Mouse (Mus musculus): ENCODE data around the gene Zfp366.

Gene Zfp366

GRCm38 (mm10) chr13:99228821-99229570 lies 44.4 kb downstream of the Zfp366 start:
- peak; percentile 94 for DNase-seq

GRCm38 (mm10) chr13:99229641-99230494 lies 45.2 kb downstream of the Zfp366 start:
- DNase-seq = peak; percentile 97

GRCm38 (mm10) chr13:99230495-99230868 lies 45.9 kb downstream of the Zfp366 start:
- peak; percentile 99 for DNase-seq

DNA sequence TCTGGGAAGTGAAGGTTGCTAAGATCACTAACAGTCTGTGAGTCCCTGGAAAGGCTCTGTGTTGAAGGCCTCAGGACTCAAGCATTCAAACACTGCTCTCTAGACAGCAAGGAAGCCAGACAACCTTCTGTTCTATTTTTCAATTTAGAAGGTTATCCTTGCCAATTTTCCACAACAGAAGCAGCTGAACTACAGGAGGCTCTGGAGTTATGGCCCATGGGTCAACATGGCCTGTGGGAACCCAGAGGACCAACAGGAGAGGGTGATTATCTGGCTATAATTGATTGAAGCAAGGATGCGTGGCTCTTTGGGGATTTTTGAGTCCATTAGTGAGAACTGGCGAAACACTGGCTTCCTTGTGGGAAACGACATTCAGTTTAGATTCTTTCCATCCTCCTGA lies 48.7 kb downstream of the Zfp366 start:
- DNase-seq = peak; percentile 96

DNA sequence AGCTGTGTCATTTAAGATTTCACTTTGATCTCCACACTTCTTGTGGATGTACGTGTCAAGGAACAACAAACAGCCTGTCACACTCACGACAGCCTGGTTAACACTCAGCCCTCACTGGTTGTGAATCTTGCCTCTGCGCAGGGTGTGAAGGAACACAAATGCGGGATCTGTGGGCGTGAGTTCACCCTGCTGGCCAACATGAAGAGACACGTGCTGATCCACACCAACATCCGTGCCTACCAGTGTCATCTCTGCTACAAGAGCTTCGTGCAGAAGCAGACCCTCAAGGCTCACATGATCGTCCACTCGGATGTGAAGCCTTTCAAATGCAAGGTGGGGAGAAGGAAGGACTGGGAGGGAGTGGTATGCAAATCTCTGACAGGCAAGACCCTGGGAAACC lies 49.3 kb downstream of the Zfp366 start:
- no peak for DNase-seq

DNA sequence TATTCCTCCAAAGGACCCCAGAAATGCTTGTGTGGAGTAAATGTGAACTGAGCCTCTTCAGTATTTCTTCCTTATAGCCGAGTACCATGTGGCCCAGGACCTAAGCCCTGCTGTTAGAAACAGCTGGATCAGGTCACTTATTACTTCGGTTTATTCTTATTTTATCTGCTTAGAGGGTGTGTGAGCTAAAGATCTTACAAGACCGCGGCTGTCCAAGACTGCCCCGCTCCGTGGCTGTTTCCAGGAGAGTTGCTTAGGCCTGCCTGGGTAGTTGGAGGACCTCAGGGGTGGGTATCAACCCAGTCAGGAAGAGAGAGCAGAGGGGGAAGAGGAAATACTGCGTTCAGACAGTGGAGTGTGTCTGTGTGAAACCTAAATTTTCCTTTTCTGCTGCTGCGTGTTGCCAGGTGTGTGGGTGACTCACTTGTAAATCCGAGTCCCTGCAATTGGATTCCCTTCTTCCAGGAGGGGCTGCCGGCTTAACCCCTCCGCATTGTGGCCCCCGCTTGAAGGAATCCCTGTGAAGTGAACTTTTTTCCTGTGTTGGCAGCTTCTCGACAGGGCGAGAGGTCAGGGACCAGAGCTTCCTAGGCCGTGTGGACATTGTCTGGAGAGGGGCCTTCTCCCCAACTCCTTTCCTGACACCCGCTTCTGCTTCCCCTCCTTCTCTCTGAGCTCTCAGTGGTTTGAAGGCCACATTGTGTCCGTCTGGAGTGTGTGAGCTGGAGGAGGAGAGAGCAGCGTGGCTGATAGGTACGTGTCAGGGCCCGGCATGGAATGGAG lies 51.0 kb downstream of the Zfp366 start:
- DNase-seq = peak; percentile 91

DNA sequence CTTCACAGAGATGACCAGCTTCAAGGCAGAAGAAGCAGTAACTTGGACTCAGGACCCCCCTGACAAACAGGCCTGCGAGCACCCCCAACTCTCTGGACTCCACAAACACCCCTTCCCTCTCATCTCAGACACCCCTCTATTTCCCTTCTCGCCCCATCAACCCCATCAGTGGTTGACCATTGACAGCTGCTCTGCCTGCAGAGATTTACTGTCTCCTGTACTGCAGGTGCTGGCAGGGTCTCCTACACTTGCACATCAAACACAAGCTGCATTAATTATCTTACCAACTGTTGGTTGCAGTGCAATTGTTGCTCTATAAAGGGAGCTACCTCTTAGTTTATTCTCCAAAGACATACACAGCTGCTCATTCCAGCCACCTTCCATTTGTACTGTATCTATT lies 51.6 kb downstream of the Zfp366 start:
- DNase-seq = no peak

DNA sequence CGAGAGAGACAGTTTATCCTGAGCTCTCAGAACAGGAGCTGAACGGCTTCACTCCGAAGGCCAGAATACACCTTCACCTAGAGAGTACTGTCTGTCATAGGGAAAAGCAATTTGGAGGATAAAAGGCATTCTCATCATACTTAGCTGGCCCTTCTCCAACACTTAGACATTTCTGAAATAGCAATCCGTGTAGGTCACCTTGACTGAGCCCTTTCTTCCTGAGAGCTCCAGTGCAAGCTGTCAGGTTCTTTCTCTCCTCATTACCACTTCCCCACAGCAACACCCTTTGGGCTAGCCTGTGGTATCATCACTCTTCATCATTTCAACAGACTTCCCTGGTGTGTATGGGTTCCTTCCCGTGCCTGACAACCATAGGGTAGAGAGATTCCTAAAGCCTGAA lies 52.5 kb downstream of the Zfp366 start:
- peak; percentile 93 for DNase-seq

GRCm38 (mm10) chr13:99237841-99238216 lies 53.2 kb downstream of the Zfp366 start:
- DNase-seq = peak; percentile 95

DNA sequence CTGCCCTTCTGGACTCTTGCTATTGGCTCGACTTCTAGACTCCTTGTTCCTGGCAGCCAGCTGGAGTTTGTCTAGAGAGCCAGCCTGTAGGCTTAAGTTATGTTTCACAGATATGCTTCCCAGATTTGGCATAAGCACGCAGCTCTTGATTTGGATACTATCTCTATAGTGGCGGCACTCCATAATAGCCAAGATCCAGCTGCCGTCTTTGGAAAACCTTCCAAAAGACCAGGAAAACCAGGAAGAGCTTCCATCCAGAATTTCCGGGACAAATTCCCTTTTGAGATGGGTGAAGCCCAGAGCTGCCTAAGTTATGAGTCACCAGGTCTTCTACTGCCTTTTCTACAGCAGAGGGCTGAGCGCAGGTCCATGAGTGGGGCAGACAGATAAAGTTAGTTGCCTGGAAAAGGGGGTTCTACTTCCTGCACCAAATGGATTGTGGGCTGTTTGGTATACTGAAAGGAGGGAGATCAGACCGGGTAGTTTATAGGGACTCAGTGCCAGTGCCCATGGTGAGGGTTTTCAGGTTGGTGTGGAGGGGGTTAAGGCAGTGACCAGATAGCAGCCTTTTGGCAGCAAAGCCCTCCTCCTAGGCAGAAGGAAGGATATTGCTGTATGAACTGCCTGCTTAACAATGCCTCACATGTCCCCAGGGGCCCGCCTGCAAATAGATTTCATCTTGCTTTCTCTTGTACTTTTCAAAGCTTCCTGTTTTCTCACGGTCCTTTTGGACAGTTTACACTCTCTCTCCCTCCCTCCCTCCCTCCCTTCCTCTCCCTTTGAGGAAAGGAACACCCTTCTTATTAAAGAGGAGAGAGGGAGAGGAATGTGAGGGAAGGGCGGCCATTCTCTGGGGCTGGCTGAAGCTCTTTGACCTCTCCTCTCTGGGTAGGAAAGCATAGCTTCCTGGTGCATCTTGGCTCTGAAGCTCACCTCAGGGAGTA lies 53.9 kb downstream of the Zfp366 start:
- DNase-seq = peak; percentile 99

- DNase-seq = no peak
Observed at GRCm38 (mm10) chr13:99239161-99239530, 54.5 kb downstream of the Zfp366 start.

DNA sequence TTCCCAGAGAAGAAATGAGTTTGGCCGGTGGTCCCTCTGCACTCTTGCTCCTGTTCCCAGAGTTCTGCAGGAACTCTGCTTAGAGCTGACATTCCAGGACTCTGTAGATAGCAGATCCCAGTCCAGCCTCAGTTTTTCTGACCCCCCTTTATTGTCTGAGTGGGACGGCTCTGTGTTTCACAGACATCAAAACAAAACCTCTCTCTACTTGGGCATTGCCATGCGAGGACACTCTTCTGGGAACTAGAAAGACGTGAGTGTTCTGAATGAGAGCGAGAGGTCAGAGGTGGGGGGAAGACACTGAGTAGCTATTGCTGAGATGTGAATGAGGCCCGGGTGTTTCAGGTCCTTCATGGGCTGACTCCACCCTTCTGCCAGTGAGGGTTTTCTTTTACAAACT lies 55.1 kb downstream of the Zfp366 start:
- DNase-seq = peak; percentile 93

DNA sequence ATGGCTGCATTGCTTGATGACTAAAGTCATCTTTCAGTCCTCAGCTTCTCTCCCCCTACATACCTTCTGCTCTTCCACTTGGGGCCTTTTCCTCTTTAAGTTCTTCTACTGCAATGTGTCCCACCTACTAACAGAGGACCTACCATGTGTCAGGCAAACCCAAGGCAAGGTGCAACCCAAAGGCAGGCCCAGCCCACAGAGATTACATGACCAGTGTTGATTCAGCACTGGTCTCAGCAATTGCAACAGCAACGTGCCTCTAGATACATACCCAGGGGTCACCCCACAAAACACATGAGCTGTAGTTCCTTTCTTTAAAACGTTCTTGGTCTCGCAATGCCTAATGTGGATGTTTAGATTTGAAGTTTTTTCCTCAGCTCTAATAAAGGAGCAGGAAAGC lies 57.4 kb downstream of the Zfp366 start:
- peak; percentile 88 for DNase-seq

- peak; percentile 84 for DNase-seq
Observed at GRCm38 (mm10) chr13:99242895-99243294, 58.3 kb downstream of the Zfp366 start.

- DNase-seq = peak; percentile 92
Observed at GRCm38 (mm10) chr13:99243831-99244230, 59.2 kb downstream of the Zfp366 start.

DNA sequence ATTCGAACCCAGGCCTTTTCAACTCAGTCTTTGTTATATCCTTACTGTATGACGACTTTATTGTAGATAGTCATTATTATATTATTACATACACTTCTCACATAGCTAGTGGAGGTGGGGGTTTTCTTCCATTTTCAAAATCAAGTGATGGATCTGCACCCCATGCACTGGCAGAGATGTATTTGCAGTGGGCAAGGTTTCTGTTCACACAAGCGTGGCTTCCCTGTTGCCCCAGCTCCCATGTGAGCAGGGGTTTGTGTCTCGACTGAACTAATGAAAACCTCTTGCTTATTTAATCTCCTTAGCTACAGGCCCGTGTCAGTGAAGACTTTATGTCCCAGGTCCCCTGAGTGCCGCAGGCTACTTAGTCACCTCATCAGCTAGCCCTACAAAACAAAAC lies 59.8 kb downstream of the Zfp366 start:
- DNase-seq = peak; percentile 78

- DNase-seq = peak; percentile 83
Observed at GRCm38 (mm10) chr13:99244896-99245295, 60.3 kb downstream of the Zfp366 start.

- DNase-seq = peak; percentile 91
Observed at GRCm38 (mm10) chr13:99245916-99246460, 61.4 kb downstream of the Zfp366 start.

GRCm38 (mm10) chr13:99250806-99251205 lies 66.2 kb downstream of the Zfp366 start:
- DNase-seq = peak; percentile 79

DNA sequence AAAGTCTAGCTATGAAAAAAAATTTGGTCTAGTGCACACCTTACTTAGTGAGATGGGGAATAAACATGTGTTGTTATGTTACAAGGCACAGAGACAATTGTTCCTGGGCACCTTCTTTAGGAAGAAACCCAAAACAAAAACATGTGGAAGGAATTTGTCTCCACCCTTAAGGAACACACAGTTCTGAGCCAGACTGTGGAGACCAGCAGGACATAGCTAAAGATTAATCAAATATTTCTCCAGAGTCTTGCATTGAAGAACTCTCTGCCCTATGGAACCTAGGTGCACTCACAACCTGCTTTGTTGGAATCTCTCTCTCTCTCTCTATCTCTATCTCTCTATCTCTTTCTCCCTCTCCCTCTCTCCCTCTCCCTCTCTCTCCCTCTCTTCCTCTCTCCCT lies 69.6 kb downstream of the Zfp366 start:
- DNase-seq = peak; percentile 87

DNA sequence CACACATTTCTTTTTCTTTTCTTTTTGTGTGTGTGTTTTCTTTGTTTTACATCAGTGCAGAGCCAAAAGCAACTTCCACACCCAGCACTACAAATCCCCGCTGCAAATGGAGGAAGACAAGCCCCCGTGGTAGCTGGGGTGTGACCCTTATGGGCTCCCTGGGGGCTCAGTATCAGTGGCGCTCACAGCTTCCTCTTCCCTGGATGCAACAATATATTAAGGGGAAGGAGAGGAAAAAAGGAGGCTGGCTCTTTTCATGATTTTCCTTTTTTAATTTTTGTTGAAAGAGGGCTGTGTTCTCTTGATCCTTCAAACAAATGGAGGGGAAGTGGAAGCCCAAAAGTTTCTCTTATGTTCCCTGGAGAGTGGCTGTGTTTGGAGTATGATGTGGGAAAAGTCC lies 70.2 kb downstream of the Zfp366 start:
- peak; percentile 98 for DNase-seq

DNA sequence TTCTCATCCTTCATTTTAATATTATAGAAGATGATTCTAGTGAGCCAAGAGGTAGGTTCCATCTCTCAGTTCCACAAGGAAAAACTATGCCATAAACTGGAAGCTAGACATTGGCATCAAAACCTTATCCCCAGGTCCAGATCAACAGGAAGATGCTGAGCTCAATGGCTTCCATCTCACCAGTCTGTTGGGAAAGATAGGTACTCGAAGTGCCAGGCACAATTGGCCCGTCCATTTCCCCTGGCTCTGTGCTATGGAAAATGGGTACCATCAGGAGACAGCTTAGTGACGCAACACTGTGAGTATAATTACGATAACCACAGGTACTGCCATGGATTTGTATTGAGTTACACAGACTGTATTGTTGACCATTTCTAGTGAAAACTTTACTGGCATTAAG lies 72.3 kb downstream of the Zfp366 start:
- peak; percentile 72 for DNase-seq
